11 mouse cellular contexts compared by ENCODE assay signal in genomic region chr4:141335263-141335796, GRCm38 (mm10). TPM values are rescaled to one million over a fixed set of nuclear protein-coding genes. Genes with fewer than 3 reads are reported as not detected.
DNase-seq lines count a peak whose midpoint lies in the region; ATAC-seq lines count a peak whose summit lies in the region.
"Had no signal": no experiment of that assay in that cellular context is flagged by ENCODE, and none has a peak within 500 bp of the region (broad histone marks: within the 10 kb centered on the region; RNA-seq: fewer than 3 reads in every experiment).

No protein-coding gene starts in this region.

- H3K27ac ChIP-seq in midbrain, embryonic 11.5 days (ENCODE audit: low read depth, low read length), result peak overlapping the region; percentile 76

- no peaks in the 10 kb centered on the region for H3K27me3 ChIP-seq in midbrain, embryonic 11.5 days (ENCODE audit: control insufficient read depth, insufficient read depth, low read length)

- WGBS in midbrain, embryonic 11.5 days, result 6% methylated on average over 3 of the region's 3 CpGs

- peak overlapping the region; percentile 37; the same call in 1 of the 2 replicates for H3K9ac ChIP-seq in midbrain, embryonic 11.5 days (ENCODE audit: low read length)

- H3K36me3 ChIP-seq in midbrain, embryonic 11.5 days (ENCODE audit: control insufficient read depth, insufficient read depth, low read length), result no peaks in the 10 kb centered on the region

- peak; percentile 32 to 37 for DNase-seq in cerebellum, postnatal 10 days
- no peak for DNase-seq in cerebellum, postnatal 25 days
- peak; percentile 35 for DNase-seq in lung, postnatal 10 days
- no peak for DNase-seq in lung, postnatal 25 days (ENCODE audit: low spot score)
- DNase-seq in midbrain, embryonic 11.5 days (ENCODE audit: low spot score, missing footprints), result peak; percentile 98
- no peak for DNase-seq in layer of hippocampus, adult 9-11 months
- no peak for DNase-seq in cerebellum, adult 9-10 months
- DNase-seq in right cerebral cortex, postnatal 4 days, result no peak
- DNase-seq: cerebellum, adult 8-10 months; heart, postnatal 14 days had no signal

- H3K4me2 ChIP-seq in midbrain, embryonic 11.5 days, result no peak overlapping the region

- H3K4me1 ChIP-seq in midbrain, embryonic 11.5 days (ENCODE audit: control insufficient read depth, insufficient read depth, low read length), result peaks cover 44% of the 10 kb centered on the region

- H3K4me3 ChIP-seq in midbrain, embryonic 11.5 days (ENCODE audit: low read depth, low read length), result no peak overlapping the region

- no peaks in the 10 kb centered on the region for H3K9me3 ChIP-seq in midbrain, embryonic 11.5 days (ENCODE audit: control insufficient read depth, low read length)

- peak; percentile 94 for ATAC-seq in midbrain, embryonic 11.5 days (ENCODE audit: low FRiP score)

RNA-seq across cellular contexts. Expression of gene Fam131c, which starts 32.7 kb away (rescaled TPM):
- polyA plus RNA-seq in midbrain, embryonic 11.5 days (2014; fragmentation: Nextera tagmentation; extraction: Ambion mirVana), result 2.2 and 2.9 TPM in 2 replicates
- polyA plus RNA-seq: liver, embryonic 16.5 days had no signal

RNA-seq across cellular contexts. Expression of gene Epha2, which starts 34.3 kb away (rescaled TPM):
- 2.2 and 2.5 TPM in 2 replicates for polyA plus RNA-seq in midbrain, embryonic 11.5 days (2014; fragmentation: Nextera tagmentation; extraction: Ambion mirVana)

Comparison
In these comparisons a context has a peak if more than half of its experiments do, and no peak if none do; other contexts are left out.
1. DNase-seq: peak in cerebellum, postnatal 10 days (2 of 2), lung, postnatal 10 days (single experiment) and midbrain, embryonic 11.5 days (single experiment); none in cerebellum, postnatal 25 days (0 of 2), lung, postnatal 25 days (single experiment), layer of hippocampus, adult 9-11 months (single experiment), cerebellum, adult 9-10 months (single experiment) and right cerebral cortex, postnatal 4 days (single experiment).